Mouse (Mus musculus): ENCODE measurements around the gene Bdh1.

- TF ChIP-seq ZC3H11A (IDR thresholded peaks at IDR 0.05; ENCODE audit: borderline replicate concordance, low read depth, low read length) (peak; percentile 26; the same call in 1 of the 2 replicates), MAFK (IDR thresholded peaks at IDR 0.05; ENCODE audit: insufficient read depth, low read depth, low read length) (no peak), HCFC1 (IDR thresholded peaks at IDR 0.05; ENCODE audit: borderline replicate concordance, insufficient read depth, low read length) (no peak)
Observed at GRCm38 (mm10) chr16:31405040-31405439, 17.0 kb upstream of the Bdh1 start.
